Mouse (Mus musculus) kidney, adult 2 months (tissue): Measurements from ENCODE around the gene Hmg20a.

Experiments
- CTCF ChIP-seq: fragments of 200-500 bp; conservative IDR thresholded peaks from 2 replicates; pipeline ENCODE4 v1.5.1; 2011; ENCODE audit warnings: low read depth, mild to moderate bottlenecking, control low read depth, low read length, moderate library complexity, mixed read lengths; ENCODE audit not compliant: insufficient read depth, insufficient read length
- POLR2A ChIP-seq: fragments of 200-500 bp; IDR thresholded peaks from one replicate; pipeline ENCODE4 v1.6.1; 2011; ENCODE audit warnings: low read depth, low read length, control low read depth

DNA sequence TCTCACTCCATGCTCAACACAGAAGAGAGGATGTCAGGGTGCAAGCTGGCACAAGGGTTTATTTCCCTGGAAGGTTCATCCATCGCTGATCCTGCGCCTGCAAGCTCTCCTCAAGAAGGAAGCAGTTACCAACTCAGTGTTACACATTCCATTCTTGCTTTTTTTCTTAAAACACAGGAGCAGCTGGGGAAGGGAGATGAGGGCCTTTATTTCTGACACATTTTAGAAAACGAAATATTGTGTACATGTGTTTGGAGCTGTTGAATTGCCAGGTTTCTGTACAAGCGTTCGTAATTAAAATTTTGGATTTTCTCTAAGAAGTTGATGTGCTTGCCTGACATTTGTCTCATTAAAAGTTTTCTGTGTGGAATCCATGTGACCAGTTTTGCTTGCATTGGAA, 78.2 kb downstream of the Hmg20a start:
- TF ChIP-seq POLR2A = no peak
- no peak for TF ChIP-seq CTCF
